Comparison of ENCODE assay signal across 15 mouse cellular contexts in genomic region chr2:94069482-94069881, GRCm38 (mm10). TPM values are rescaled to one million over a fixed set of nuclear protein-coding genes. Genes with fewer than 3 reads are reported as not detected.
A peak's percentile ranks its signal among the peaks of the same experiment; 100 is the strongest.
DNase-seq lines count a peak whose midpoint lies in the region; ATAC-seq lines count a peak whose summit lies in the region.
"Had no signal": no experiment of that assay in that cellular context is flagged by ENCODE, and none has a peak within 500 bp of the region (broad histone marks: within the 10 kb centered on the region; RNA-seq: fewer than 3 reads in every experiment).

No protein-coding gene starts in this region.

- peak; percentile 89 for ATAC-seq in frontal cortex, adult (ENCODE audit: low TSS enrichment)

- intact Hi-C loops in left cerebral cortex, postnatal 36 days (cut with DNase I): no loop called here

- no peak for DNase-seq in frontal cortex, postnatal 14 days (ENCODE audit: low spot score in 2 of 2)
- peak; percentile 9 to 13 for DNase-seq in left cerebral cortex, adult 18-20 months (ENCODE audit: low spot score in 2 of 2)
- no peak for DNase-seq in left cerebral cortex, postnatal 36 days (ENCODE audit: low spot score in 2 of 2)
- DNase-seq in 3T3-L1 (ENCODE audit: low read depth, low spot score): peak; percentile 31
- peak; percentile 34 for DNase-seq in R1 (ENCODE audit: low read depth, low spot score)
- no peak for DNase-seq in thymus, postnatal 10 days (ENCODE audit: low spot score in 2 of 2)
- DNase-seq in ovary, postnatal 14 days (ENCODE audit: low spot score): no peak
- DNase-seq: adrenal gland, postnatal 36 days; cerebellum, adult 11-12 months; gastrocnemius, postnatal 10 days; kidney, adult 8-10 months; lung, postnatal 4 days; right cerebral cortex, postnatal 14 days; thymus, postnatal 14 days had no signal

RNA-seq across cellular contexts. Expression of gene Alkbh3, which starts 58.9 kb away (rescaled TPM):
- 10 to 100 TPM; 24.1 to 28.0 TPM for total RNA-seq in left cerebral cortex, adult 18-20 months (2021)
- total RNA-seq in left cerebral cortex, postnatal 36 days (2021): 10 to 100 TPM; 22.2 to 25.3 TPM

Comparison
In these comparisons a context has a peak if more than half of its experiments do, and no peak if none do; other contexts are left out.
1. DNase-seq: peak in left cerebral cortex, adult 18-20 months (2 of 2), 3T3-L1 (single experiment) and R1 (single experiment); none in frontal cortex, postnatal 14 days (0 of 2), left cerebral cortex, postnatal 36 days (0 of 2), thymus, postnatal 10 days (0 of 2) and ovary, postnatal 14 days (single experiment).